Mouse (Mus musculus) lung, postnatal 25 days (tissue): Measurements from ENCODE around the gene Rbms2.
A peak's percentile ranks its signal among the peaks of the same experiment; 100 is the strongest.

Source experiments
- DNase-seq: peaks from one replicate; pipeline ENCODE4 v3.0.0; 2022; ENCODE audit warnings: low spot score

Gene Rbms2

GRCm38 (mm10) chr10:128140236-128140952 lies 39.7 kb downstream of the Rbms2 start:
- DNase-seq, result peak; percentile 64

GRCm38 (mm10) chr10:128135374-128135773 lies 44.7 kb downstream of the Rbms2 start:
- no peak for DNase-seq

- no peak for DNase-seq
These were observed 46.3 kb downstream of the Rbms2 start for GRCm38 (mm10) chr10:128133650-128134332.

GRCm38 (mm10) chr10:128131812-128132211 lies 48.3 kb downstream of the Rbms2 start:
- DNase-seq, result no peak

- peak; percentile 23 for DNase-seq
These were observed 48.8 kb downstream of the Rbms2 start for GRCm38 (mm10) chr10:128131297-128131696.

GRCm38 (mm10) chr10:128128143-128128542 lies 52.0 kb downstream of the Rbms2 start:
- no peak for DNase-seq

GRCm38 (mm10) chr10:128127497-128127896 lies 52.6 kb downstream of the Rbms2 start:
- no peak for DNase-seq

GRCm38 (mm10) chr10:128125951-128126350 lies 54.1 kb downstream of the Rbms2 start:
- DNase-seq, result no peak

GRCm38 (mm10) chr10:128124831-128125230 lies 55.3 kb downstream of the Rbms2 start:
- DNase-seq, result no peak

- DNase-seq, result no peak
These were observed 56.3 kb downstream of the Rbms2 start for GRCm38 (mm10) chr10:128123833-128124232.

GRCm38 (mm10) chr10:128111227-128111626 lies 68.9 kb downstream of the Rbms2 start:
- DNase-seq, result no peak

GRCm38 (mm10) chr10:128110103-128110761 lies 69.9 kb downstream of the Rbms2 start:
- no peak for DNase-seq

- peak; percentile 61 for DNase-seq
These were observed 82.5 kb downstream of the Rbms2 start for GRCm38 (mm10) chr10:128097587-128097971.

- peak; percentile 77 for DNase-seq
These were observed 83.2 kb downstream of the Rbms2 start for GRCm38 (mm10) chr10:128096693-128097586.

- no peak for DNase-seq
These were observed 83.8 kb downstream of the Rbms2 start for GRCm38 (mm10) chr10:128096313-128096692.

- DNase-seq, result no peak
These were observed 85.0 kb downstream of the Rbms2 start for GRCm38 (mm10) chr10:128095003-128095636.

- DNase-seq, result peak; percentile 95
These were observed 85.6 kb downstream of the Rbms2 start for GRCm38 (mm10) chr10:128094340-128094968.

- no peak for DNase-seq
These were observed 86.4 kb downstream of the Rbms2 start for GRCm38 (mm10) chr10:128093496-128094294.

GRCm38 (mm10) chr10:128092506-128093495 lies 87.3 kb downstream of the Rbms2 start:
- DNase-seq, result peak; percentile 85
